Mouse (Mus musculus): ENCODE measurements around the gene Gm6370. TPM values are rescaled to one million over a fixed set of nuclear protein-coding genes. Genes with fewer than 3 reads are reported as not detected.
"Not testable (repeated sequence)": the region's sequence is repeated elsewhere in the genome, so short reads cannot be mapped to it uniquely, and the experiment has no call there.

The Gm6370 gene
- total RNA-seq (2022): not detected

GRCm38 (mm10) chr5:146491063-146491462, at the start of gene Gm6370:
TSS of gene Gm6370 (plus strand) at chr5:146491363.
- not testable (repeated sequence) for DNase-seq

GRCm38 (mm10) chr5:146442767-146443166, 48.4 kb upstream of the Gm6370 start:
- no peak for DNase-seq

DNA sequence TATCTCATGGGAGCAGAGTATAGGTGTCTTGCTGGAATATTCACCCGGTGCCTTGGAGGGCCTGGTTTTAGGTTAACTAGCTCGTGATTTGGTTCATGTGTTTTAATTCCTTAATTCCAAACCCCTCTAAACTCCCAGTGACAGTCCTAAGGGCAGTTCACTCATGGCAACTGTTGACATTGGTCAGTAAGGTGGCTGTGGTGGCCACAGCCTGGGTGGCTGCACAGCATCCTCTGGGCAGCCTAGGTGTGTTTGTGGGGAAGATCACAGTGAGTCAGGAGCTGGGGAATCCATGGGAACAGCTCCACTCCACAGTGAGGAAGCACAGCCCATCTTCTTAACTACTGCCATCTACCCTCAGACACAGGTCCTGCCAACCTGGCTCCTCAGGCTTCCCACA, 44.5 kb upstream of the Gm6370 start:
- DNase-seq: no peak

DNA sequence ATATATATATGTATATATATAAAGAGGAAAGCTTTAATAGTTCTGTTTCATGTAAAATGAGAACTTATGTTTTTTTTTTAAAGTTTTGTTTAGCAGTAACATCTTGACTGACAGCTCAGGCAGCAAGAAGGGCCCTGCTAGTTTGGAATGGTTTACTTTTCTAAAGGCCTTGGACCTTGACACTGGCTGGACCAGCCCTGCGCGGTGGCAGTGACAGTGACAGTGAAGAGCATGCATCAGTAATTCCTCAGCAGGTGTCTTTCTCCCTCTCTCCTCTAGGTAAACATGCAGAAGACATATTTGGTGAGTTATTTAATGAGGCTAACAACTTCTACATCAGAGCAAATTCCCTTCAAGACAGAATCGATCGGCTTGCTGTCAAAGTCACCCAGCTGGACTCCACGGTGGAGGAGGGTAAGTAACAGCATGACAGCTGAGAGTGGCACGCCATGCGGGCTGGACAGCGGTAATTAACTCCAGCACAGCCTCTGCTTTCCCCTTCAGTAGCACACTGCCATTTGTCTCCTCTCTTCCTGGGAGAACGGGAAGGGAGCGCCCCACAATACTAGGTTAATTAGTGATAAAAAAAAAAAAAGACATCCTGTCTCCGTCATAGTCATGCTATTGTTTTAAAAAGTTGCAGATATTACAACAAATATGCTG, 39.4 kb upstream of the Gm6370 start:
- DNase-seq: no peak

GRCm38 (mm10) chr5:146453556-146453955, 37.6 kb upstream of the Gm6370 start:
- DNase-seq: no peak

DNA sequence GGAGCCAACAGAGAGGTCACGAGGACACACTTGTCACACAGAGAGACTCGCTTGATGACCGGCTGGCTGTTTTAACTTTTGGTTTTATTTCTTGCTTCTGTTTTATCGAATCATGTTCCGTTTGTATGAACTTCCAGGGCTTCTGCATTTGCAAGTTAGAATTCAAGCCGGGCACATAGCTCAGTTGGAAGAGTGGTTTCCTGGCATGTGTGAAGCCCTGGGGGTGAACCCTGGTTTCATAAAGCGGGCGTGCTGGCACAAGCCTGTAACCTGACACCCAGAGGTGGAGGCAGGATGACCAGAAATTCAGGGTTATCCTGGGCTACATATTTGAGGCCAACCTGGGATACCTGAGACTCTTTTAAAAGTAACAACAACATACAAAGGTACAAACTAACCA, 29.6 kb upstream of the Gm6370 start:
- no peak for DNase-seq

- DNase-seq: no peak
Observed at GRCm38 (mm10) chr5:146466663-146467062, 24.5 kb upstream of the Gm6370 start.

DNA sequence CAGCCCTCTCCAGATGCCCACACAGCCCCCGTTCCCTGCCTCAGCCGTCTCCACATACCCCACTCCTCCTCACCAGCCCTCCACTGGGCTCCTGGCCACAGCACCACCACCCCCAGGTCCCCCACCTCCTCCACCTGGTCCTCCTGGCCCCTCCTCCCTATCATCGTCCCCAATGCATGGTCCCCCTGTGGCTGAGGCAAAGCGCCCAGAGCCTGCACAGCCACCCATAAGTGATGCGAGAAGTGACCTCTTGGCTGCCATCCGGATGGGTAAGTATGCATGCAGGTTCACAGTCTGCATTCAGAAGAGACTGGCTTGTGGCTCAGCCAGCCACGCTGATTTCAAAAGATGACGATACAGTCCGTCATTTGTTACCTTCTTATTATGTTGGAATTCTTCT, 22.9 kb upstream of the Gm6370 start:
- no peak for DNase-seq

- DNase-seq: no peak
Observed at GRCm38 (mm10) chr5:146470821-146471220, 20.3 kb upstream of the Gm6370 start.

GRCm38 (mm10) chr5:146471311-146471710, 19.9 kb upstream of the Gm6370 start:
- DNase-seq: no peak

DNA sequence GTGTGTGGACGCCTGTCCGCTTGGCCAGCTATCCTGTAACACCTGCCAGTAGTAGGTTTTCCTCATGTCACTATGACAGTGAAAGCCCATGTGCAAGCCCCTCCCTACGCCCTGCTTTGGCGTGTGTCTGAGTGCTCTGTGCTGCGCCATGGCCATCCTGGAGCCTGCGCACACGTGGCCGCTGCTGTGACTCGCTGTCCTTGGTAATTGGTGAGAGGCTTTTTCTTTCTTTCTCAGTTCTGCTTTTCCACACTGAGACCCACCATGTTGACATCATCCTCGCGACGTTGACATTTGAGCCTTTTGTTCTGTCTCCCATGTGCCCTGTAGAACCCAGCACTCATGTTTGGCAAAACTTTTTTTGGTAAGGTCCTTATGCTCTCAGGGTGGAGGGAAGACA, 19.3 kb upstream of the Gm6370 start:
- peak; percentile 39 for DNase-seq

DNA sequence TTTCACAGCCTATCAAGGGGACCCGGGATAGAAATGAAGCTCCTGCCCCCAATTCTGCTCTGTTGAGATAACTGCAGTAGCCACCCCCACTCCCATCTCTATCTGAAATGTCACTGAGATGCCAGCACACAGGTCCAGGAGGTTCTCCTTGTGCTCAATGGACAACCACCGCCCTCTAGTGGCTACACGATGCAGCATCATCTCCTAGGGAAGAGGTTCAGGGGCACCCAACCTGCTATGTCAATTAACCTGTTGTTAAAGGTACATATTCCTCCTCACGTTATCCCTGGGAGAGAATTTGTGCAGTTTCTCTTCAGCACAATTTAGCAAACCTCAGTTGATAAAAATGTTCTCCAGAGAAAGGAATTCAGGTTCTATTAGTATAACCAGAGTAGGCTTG, 11.6 kb upstream of the Gm6370 start:
- DNase-seq: peak; percentile 19

DNA sequence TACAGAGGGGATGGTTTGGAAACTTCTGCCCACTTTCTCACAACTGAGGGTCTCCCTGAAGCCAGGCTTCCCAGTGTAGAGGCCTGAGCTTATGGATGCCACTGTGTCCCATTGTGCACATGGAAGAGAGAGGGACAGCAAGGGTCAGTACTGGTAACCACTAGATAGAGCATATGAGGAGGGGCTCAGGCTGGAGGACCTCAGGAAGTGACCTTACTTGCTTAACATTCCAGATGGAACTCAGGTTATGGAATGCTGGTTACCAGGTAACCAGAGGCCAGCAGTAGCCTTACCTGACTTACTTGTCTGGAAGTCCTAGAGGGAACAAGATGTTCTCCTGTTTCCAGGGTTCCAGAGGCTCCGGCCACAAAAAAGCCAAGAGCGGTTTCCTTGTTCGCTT, 9.5 kb upstream of the Gm6370 start, which contains the start of gene Gm6408:
Gm6408 (plus strand) TSS at position 301 of the 400 bp plus-strand sequence.
- not testable (repeated sequence) for DNase-seq

GRCm38 (mm10) chr5:146488959-146489358, 2.2 kb upstream of the Gm6370 start:
- not testable (repeated sequence) for DNase-seq

DNA sequence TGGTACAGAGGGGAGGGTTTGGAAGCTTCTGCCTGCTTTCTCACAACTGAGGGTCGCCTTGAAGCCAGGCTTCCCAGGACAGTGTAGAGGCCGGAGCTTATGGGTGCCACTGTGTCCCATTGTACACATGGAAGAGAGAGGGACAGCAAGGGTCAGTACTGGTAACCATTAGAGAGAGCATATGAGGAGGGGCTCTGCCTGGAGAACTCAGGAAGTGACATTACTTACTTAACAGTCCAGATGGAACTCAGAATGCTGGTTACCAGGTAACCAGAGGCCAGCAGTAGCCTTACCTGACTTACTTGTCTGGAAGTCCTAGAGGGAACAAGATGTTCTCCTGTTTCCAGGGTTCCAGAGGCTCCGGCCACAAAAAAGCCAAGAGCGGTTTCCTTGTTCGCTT, 10.9 kb downstream of the Gm6370 start, which contains the start of gene 4930449I24Rik:
4930449I24Rik (plus strand) TSS at position 301 of the 400 bp plus-strand sequence.
- DNase-seq: not testable (repeated sequence)

- DNase-seq: not testable (repeated sequence)
Observed at GRCm38 (mm10) chr5:146513823-146514222, 22.7 kb downstream of the Gm6370 start, which contains the start of gene Gm3402. TSS of gene Gm3402 (plus strand) at chr5:146514123.

- not testable (repeated sequence) for DNase-seq
Observed at GRCm38 (mm10) chr5:146525501-146525900, 34.3 kb downstream of the Gm6370 start, which contains the start of gene Gm3404. TSS of gene Gm3404 (plus strand) at chr5:146525801.

DNA sequence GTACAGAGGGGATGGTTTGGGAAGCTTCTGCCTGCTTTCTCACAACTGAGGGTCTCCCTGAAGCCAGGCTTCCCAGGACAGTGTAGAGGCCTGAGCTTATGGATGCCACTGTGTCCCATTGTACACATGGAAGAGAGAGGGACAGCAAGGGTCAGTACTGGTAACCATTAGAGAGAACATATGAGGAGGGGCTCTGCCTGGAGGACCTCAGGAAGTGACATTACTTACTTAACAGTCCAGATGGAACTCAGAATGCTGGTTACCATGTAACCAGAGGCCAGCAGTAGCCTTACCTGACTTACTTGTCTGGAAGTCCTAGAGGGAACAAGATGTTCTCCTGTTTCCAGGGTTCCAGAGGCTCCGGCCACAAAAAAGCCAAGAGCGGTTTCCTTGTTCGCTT, 46.2 kb downstream of the Gm6370 start, which contains the start of gene Gm3409:
Gm3409 (plus strand) TSS at position 301 of the 400 bp plus-strand sequence.
- DNase-seq: not testable (repeated sequence)

Other genes with a start within 250 kb of the Gm6370 start
- gene Wasf3, start 106.4 kb upstream of the Gm6370 start, total RNA-seq (2022): 10 to 100 TPM; 23.8 to 26.9 (median 25.3) TPM
- gene Gm6408, start 9.4 kb upstream of the Gm6370 start, total RNA-seq (2022): not detected
- gene 4930449I24Rik, start 11.0 kb downstream of the Gm6370 start, total RNA-seq (2022): not detected
- not detected for gene Gm3402, start 22.8 kb downstream of the Gm6370 start, total RNA-seq (2022)
- gene Gm3404, start 34.4 kb downstream of the Gm6370 start, total RNA-seq (2022): not detected
- gene Gm3409, start 46.3 kb downstream of the Gm6370 start, total RNA-seq (2022): not detected
- gene Gm3415, start 64.8 kb downstream of the Gm6370 start, total RNA-seq (2022): not detected
- under 1 TPM in 1 of 4 experiments, not detected in 3; 0.32 TPM for gene Gpr12, start 93.9 kb downstream of the Gm6370 start, total RNA-seq (2022)

Measured in adrenal gland, adult 8-10 months (tissue).